Mouse (Mus musculus) CH12.LX (cell line): ENCODE data around the gene Ms4a4d.

Source experiments
- CTCF ChIP-seq, 2 experiments: IDR thresholded peaks in 1 of 2; conservative IDR thresholded peaks in 1 of 2; 2 replicates each; pipeline ENCODE4 v1.5.1; 2011 to 2012; ENCODE audit warnings: low read depth in 2 of 2, low read length in 2 of 2, improper control_type of control experiment in 1 of 2, inconsistent platforms in 1 of 2, mild to moderate bottlenecking in 1 of 2, moderate library complexity in 1 of 2
- MEF2A ChIP-seq: IDR thresholded peaks from 2 replicates; pipeline ENCODE4 v1.6.1; 2014; ENCODE audit warnings: low read depth, mild to moderate bottlenecking, inconsistent platforms, low read length, improper control_type of control experiment, borderline replicate concordance
- NELFE ChIP-seq: IDR thresholded peaks from 2 replicates; pipeline ENCODE4 v1.6.1; 2011; ENCODE audit warnings: low read depth, low read length, improper control_type of control experiment
- POLR2A ChIP-seq: IDR thresholded peaks from 2 replicates; pipeline ENCODE4 v1.6.1; 2011; ENCODE audit warnings: low read depth, mild to moderate bottlenecking, improper control_type of control experiment, low read length
- POLR2AphosphoS2 ChIP-seq: IDR thresholded peaks from 2 replicates; pipeline ENCODE4 v1.6.1; 2011; ENCODE audit warnings: low read depth, low read length, improper control_type of control experiment
- ZC3H11A ChIP-seq: IDR thresholded peaks from 2 replicates; pipeline ENCODE4 v1.6.1; 2012; ENCODE audit warnings: low read depth, mild to moderate bottlenecking, inconsistent platforms, low read length, improper control_type of control experiment

- TF ChIP-seq POLR2A (no peak), POLR2AphosphoS2 (no peak), CTCF (conservative IDR thresholded peaks at IDR 0.05 in 1 of 2, IDR thresholded peaks at IDR 0.05 in 1 of 2; ENCODE audit: low read depth in 2 of 2, low read length in 2 of 2) (no peak), ZC3H11A (no peak), NELFE (no peak), MEF2A (no peak)
Observed at GRCm38 (mm10) chr19:11516845-11517244, 19.8 kb upstream of the Ms4a4d start.
